Mouse (Mus musculus): Measurements from ENCODE around the gene Pacsin1. TPM values are rescaled to one million over a fixed set of nuclear protein-coding genes. Genes with fewer than 3 reads are reported as not detected.
"Not testable (repeated sequence)": the region's sequence is repeated elsewhere in the genome, so short reads cannot be mapped to it uniquely, and the experiment has no call there.

Gene Pacsin1
- polyA plus RNA-seq, 1 experiment from 2014 or later, result 4.7 TPM

DNA sequence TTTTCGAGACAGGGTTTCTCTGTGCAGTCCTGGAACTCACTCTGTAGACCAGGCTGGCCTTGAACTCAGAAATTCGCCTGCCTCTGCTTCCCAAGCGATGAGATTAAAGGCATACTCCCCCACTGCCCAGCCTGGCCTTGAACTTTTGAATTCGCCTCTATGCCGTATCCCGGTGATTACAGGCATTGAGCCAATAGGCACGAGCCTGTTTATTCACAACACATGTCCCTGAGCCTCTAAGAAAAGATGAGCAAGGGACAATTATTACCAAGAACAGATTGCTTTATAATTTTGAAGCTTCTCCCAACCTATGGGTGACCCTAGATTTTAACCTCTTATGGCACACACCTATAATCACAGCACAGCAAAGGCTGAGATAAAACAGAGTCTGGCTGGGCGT is 26.9 kb upstream of the Pacsin1 start:
- ATAC-seq (replicated peaks; ENCODE audit: insufficient number of reproducible peaks, low FRiP score, low TSS enrichment, low read depth) (no peak), DNase-seq (ENCODE audit: low spot score) (no peak)
- Histone ChIP-seq H3K4me3 (ENCODE audit: low read depth, low read length) (no peak overlapping the region), H3K36me3 (replicated peaks; ENCODE audit: control insufficient read depth, insufficient read depth, low read depth, low read length) (peaks cover 9% of the 10 kb centered on the region), H3K4me1 (ENCODE audit: control insufficient read depth, insufficient read depth, low read length) (no peaks in the 10 kb centered on the region), H3K27me3 (ENCODE audit: control insufficient read depth, insufficient read depth, low read length) (no peaks in the 10 kb centered on the region), H3K4me2 (ENCODE audit: low read depth, low read length) (no peak overlapping the region), H3K9me3 (replicated peaks; ENCODE audit: control insufficient read depth, low read length) (no peaks in the 10 kb centered on the region), H3K9ac (replicated peaks; ENCODE audit: low read length) (no peak overlapping the region), H3K27ac (replicated peaks; ENCODE audit: low read depth, low read length) (no peak overlapping the region)
- WGBS, result 91% methylated on average over 8 of the region's 8 CpGs

DNA sequence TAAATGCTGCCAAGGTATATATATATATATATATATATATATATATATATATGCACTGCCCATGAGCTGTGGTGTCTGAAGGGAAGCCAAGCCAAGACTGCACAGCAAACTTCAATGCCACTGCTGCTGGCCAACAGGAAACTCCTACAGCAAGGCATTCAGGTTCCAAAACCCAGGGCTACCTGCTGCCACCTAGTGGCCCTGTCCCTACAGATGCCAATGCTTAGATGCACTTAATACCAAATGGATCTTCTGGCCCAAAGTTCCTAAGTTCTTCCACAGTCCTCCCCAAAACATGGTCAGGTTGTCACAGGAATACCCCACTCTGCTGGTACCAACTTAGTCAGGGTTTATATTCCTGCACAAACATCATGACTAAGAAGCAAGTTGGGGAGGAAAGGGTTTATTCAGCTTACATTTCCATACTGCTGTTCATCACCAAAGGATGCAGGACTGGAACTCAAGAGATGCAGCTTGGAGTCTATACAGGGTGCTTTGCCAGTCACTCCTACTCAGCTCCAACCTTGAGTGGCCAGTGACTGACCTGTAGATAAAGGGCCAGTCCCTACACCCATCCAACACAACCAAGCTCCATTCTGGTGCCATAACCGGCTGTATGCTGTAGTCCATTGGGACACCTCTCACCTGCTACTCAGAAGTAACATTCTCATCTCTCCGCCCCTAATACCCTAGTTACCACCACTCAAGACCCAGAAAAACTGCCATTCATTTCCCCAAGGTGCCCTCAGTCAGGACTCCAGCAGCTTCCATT is 25.9 kb upstream of the Pacsin1 start:
- 65% methylated on average over 2 of the region's 2 CpGs for WGBS
- Histone ChIP-seq H3K9me3 (replicated peaks; ENCODE audit: control insufficient read depth, low read length) (no peaks in the 10 kb centered on the region), H3K36me3 (replicated peaks; ENCODE audit: control insufficient read depth, insufficient read depth, low read depth, low read length) (peaks cover 9% of the 10 kb centered on the region), H3K4me3 (ENCODE audit: low read depth, low read length) (no peak overlapping the region), H3K9ac (replicated peaks; ENCODE audit: low read length) (no peak overlapping the region), H3K4me2 (ENCODE audit: low read depth, low read length) (no peak overlapping the region), H3K27me3 (ENCODE audit: control insufficient read depth, insufficient read depth, low read length) (no peaks in the 10 kb centered on the region), H3K4me1 (ENCODE audit: control insufficient read depth, insufficient read depth, low read length) (no peaks in the 10 kb centered on the region), H3K27ac (replicated peaks; ENCODE audit: low read depth, low read length) (no peak overlapping the region)
- peak; percentile 92 for DNase-seq (ENCODE audit: low spot score)
- no peak for ATAC-seq (replicated peaks; ENCODE audit: insufficient number of reproducible peaks, low FRiP score, low TSS enrichment, low read depth)

GRCm38 (mm10) chr17:27634871-27635574 is 20.3 kb upstream of the Pacsin1 start, which contains the start of gene RPS10-NUDT3:
Gene RPS10-NUDT3, minus strand, starts transcription at chr17:27635222.
- Histone ChIP-seq H3K36me3 (replicated peaks; ENCODE audit: control insufficient read depth, insufficient read depth, low read depth, low read length) (peaks cover 9% of the 10 kb centered on the region), H3K4me2 (ENCODE audit: low read depth, low read length) (peak within 1 kb of the TSS; percentile 64), H3K9me3 (replicated peaks; ENCODE audit: control insufficient read depth, low read length) (no peaks in the 10 kb centered on the region), H3K27ac (replicated peaks; ENCODE audit: low read depth, low read length) (peak within 1 kb of the TSS; percentile 86), H3K9ac (replicated peaks; ENCODE audit: low read length) (peak within 1 kb of the TSS; percentile 93), H3K4me3 (ENCODE audit: low read depth, low read length) (peak within 1 kb of the TSS; percentile 88), H3K27me3 (ENCODE audit: control insufficient read depth, insufficient read depth, low read length) (no peaks in the 10 kb centered on the region), H3K4me1 (ENCODE audit: control insufficient read depth, insufficient read depth, low read length) (no peaks in the 10 kb centered on the region)
- peak; percentile 97 for ATAC-seq (replicated peaks; ENCODE audit: insufficient number of reproducible peaks, low FRiP score, low TSS enrichment, low read depth)
- DNase-seq (ENCODE audit: low spot score), result peak; percentile 95
- 0% methylated on average over 62 of the region's 72 CpGs for WGBS

DNA sequence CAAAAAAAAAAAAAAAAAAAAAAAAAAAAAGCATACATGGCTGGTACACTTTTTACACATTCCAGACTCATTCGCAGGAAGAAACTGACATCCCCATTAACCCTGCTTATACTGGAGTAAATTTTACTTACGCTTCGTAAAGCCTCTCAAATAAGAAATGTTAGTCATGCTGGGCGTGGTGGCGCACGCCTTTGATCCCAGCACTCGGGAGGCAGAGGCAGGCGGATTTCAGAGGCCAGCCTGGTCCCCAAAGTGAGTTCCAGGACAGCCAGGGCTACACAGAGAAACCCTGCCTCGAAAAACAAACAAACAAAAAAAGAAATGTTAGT is 19.8 kb upstream of the Pacsin1 start:
- H3K4me1 ChIP-seq (ENCODE audit: control insufficient read depth, insufficient read depth, low read length); H3K27me3 ChIP-seq (ENCODE audit: control insufficient read depth, insufficient read depth, low read length); ATAC-seq (replicated peaks; ENCODE audit: insufficient number of reproducible peaks, low FRiP score, low TSS enrichment, low read depth); H3K9me3 ChIP-seq (replicated peaks; ENCODE audit: control insufficient read depth, low read length); DNase-seq (ENCODE audit: low spot score); H3K36me3 ChIP-seq (replicated peaks; ENCODE audit: control insufficient read depth, insufficient read depth, low read depth, low read length): not testable (repeated sequence)
- 52% methylated on average over 9 of the region's 9 CpGs for WGBS
- H3K27ac ChIP-seq (replicated peaks; ENCODE audit: low read depth, low read length), result peak overlapping the region; percentile 86
- peak overlapping the region; percentile 64 for H3K4me2 ChIP-seq (ENCODE audit: low read depth, low read length)
- peak overlapping the region; percentile 88 for H3K4me3 ChIP-seq (ENCODE audit: low read depth, low read length)
- peak overlapping the region; percentile 65 for H3K9ac ChIP-seq (replicated peaks; ENCODE audit: low read length)

GRCm38 (mm10) chr17:27636132-27637020 is 18.9 kb upstream of the Pacsin1 start, which contains the start of gene Rps10:
Gene Rps10, minus strand, starts transcription at chr17:27636669.
- WGBS, result 39% methylated on average over 18 of the region's 18 CpGs
- ATAC-seq (replicated peaks; ENCODE audit: insufficient number of reproducible peaks, low FRiP score, low TSS enrichment, low read depth) (no peak), DNase-seq (ENCODE audit: low spot score) (no peak)
- peak within 1 kb of the TSS; percentile 5 for H3K9ac ChIP-seq (replicated peaks; ENCODE audit: low read length)
- no peaks in the 10 kb centered on the region for H3K4me1 ChIP-seq (ENCODE audit: control insufficient read depth, insufficient read depth, low read length)
- no peaks in the 10 kb centered on the region for H3K9me3 ChIP-seq (replicated peaks; ENCODE audit: control insufficient read depth, low read length)
- peaks cover 7% of the 10 kb centered on the region for H3K36me3 ChIP-seq (replicated peaks; ENCODE audit: control insufficient read depth, insufficient read depth, low read depth, low read length)
- no peak within 1 kb of the TSS; the same call in 1 of the 2 replicates for H3K4me2 ChIP-seq (ENCODE audit: low read depth, low read length)
- peak within 1 kb of the TSS; percentile 88; the same call in 1 of the 2 replicates for H3K4me3 ChIP-seq (ENCODE audit: low read depth, low read length)
- H3K27ac ChIP-seq (replicated peaks; ENCODE audit: low read depth, low read length), result peak within 1 kb of the TSS; percentile 86
- H3K27me3 ChIP-seq (ENCODE audit: control insufficient read depth, insufficient read depth, low read length), result no peaks in the 10 kb centered on the region

- Histone ChIP-seq H3K27me3 (ENCODE audit: control insufficient read depth, insufficient read depth, low read length) (no peaks in the 10 kb centered on the region), H3K4me2 (ENCODE audit: low read depth, low read length) (no peak overlapping the region), H3K27ac (replicated peaks; ENCODE audit: low read depth, low read length) (no peak overlapping the region), H3K4me1 (ENCODE audit: control insufficient read depth, insufficient read depth, low read length) (no peaks in the 10 kb centered on the region), H3K36me3 (replicated peaks; ENCODE audit: control insufficient read depth, insufficient read depth, low read depth, low read length) (peaks cover 3% of the 10 kb centered on the region), H3K9ac (replicated peaks; ENCODE audit: low read length) (no peak overlapping the region), H3K9me3 (replicated peaks; ENCODE audit: control insufficient read depth, low read length) (no peaks in the 10 kb centered on the region), H3K4me3 (ENCODE audit: low read depth, low read length) (no peak overlapping the region)
- no peak for ATAC-seq (replicated peaks; ENCODE audit: insufficient number of reproducible peaks, low FRiP score, low TSS enrichment, low read depth)
- 64% methylated on average over 9 of the region's 9 CpGs for WGBS
- DNase-seq (ENCODE audit: low spot score), result no peak
Measured at GRCm38 (mm10) chr17:27637333-27637732, 18.0 kb upstream of the Pacsin1 start.

- 77% methylated on average over 20 of the region's 20 CpGs for WGBS
- DNase-seq (ENCODE audit: low spot score), result no peak
- Histone ChIP-seq H3K4me2 (ENCODE audit: low read depth, low read length) (no peak overlapping the region), H3K27me3 (ENCODE audit: control insufficient read depth, insufficient read depth, low read length) (no peaks in the 10 kb centered on the region), H3K4me3 (ENCODE audit: low read depth, low read length) (no peak overlapping the region), H3K4me1 (ENCODE audit: control insufficient read depth, insufficient read depth, low read length) (no peaks in the 10 kb centered on the region), H3K36me3 (replicated peaks; ENCODE audit: control insufficient read depth, insufficient read depth, low read depth, low read length) (no peaks in the 10 kb centered on the region), H3K27ac (replicated peaks; ENCODE audit: low read depth, low read length) (no peak overlapping the region), H3K9me3 (replicated peaks; ENCODE audit: control insufficient read depth, low read length) (no peaks in the 10 kb centered on the region), H3K9ac (replicated peaks; ENCODE audit: low read length) (no peak overlapping the region)
- ATAC-seq (replicated peaks; ENCODE audit: insufficient number of reproducible peaks, low FRiP score, low TSS enrichment, low read depth), result no peak
Measured at GRCm38 (mm10) chr17:27638921-27639332, 16.4 kb upstream of the Pacsin1 start.
